Mouse (Mus musculus): ENCODE measurements around the gene Sun3.

Gene Sun3

DNA sequence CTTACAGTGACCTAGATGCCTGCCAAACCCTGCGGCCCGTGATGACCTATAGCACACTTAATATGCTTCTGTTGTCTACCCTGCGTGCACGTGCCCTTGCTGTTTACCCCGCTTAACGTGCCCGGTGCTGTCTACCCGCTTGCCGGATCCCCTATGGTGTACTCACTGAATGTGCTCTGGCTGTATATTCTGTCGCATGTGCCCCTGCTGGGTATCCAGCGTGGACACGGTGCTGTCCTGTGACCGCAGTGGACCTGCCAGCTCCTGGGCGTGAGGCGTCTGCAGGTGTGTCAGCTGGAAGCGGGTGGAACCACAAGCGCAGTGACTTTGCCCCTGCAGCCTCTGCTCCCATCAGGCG is at the start of gene Sun3:
Sun3 (minus strand) TSS at position 289 of the 358 bp plus-strand sequence.
- DNase-seq (ENCODE audit: low spot score in 2 of 2) = no peak

- no peak for DNase-seq (ENCODE audit: low spot score in 2 of 2)
Observed at GRCm38 (mm10) chr11:9076444-9076843, 27.7 kb upstream of the Sun3 start.

DNA sequence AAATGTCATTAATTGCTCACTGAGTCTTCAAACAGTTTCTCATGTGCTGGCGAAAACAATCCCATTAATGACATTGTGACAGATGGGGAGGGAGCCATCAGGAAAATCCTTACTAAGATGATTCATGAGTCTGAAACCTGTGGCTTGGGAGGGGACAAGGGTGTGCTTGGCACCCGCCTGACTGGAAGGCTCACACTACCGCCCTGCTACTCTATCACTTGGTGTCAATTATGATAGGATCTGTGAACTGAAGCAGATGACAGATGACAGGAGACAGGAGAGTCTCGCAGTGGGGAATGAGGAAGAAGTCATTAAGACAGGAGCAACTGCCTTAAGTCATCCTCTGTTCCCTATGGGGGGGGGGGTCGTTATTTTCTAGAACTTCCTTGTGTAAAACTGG is 11.7 kb upstream of the Sun3 start:
- DNase-seq (ENCODE audit: low spot score in 2 of 2) = no peak

- DNase-seq (ENCODE audit: low spot score in 2 of 2) = no peak
Observed at GRCm38 (mm10) chr11:9060029-9060428, 11.2 kb upstream of the Sun3 start.

GRCm38 (mm10) chr11:9057711-9058110 is 8.9 kb upstream of the Sun3 start:
- no peak for DNase-seq (ENCODE audit: low spot score in 2 of 2)

DNA sequence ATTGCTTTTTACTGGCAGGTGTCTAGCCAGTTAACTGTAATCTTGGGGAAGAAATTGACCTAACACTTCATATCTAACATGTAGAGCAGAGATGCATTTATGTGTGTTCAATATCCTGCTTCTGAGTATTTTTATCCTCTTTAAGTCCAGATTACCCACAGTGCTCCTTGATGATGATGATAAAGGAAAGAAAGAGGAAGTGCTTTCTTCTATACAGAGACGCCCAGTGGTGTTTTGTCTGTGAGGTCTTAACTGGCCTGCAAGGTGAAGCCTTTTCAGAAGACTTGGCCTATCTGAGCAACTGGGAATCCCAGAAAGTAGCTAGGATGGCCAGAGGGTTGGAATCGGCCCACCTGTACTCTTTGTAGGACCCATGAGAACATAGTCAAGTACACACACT is 8.1 kb upstream of the Sun3 start:
- DNase-seq (ENCODE audit: low spot score in 2 of 2) = no peak

DNA sequence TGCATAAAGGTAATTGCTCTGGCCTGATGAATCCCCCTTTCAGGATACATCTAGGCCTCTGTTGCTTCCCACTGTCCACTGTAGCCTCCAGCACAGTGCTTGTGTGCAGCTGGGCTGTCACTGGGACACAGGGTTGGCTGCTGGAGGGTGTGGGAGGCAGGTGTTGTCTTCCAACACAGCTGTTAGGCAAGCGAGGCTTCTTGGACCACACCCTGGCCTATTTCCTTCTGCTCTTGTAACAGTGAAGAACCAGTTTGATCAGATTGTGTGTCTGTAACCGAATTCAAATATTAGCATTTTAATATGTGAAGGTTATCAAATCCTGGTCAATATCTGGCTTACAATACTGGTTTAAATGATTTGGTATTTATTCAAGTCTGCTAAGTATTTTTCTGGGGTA is 3.1 kb upstream of the Sun3 start:
- DNase-seq (ENCODE audit: low spot score in 2 of 2) = no peak

DNA sequence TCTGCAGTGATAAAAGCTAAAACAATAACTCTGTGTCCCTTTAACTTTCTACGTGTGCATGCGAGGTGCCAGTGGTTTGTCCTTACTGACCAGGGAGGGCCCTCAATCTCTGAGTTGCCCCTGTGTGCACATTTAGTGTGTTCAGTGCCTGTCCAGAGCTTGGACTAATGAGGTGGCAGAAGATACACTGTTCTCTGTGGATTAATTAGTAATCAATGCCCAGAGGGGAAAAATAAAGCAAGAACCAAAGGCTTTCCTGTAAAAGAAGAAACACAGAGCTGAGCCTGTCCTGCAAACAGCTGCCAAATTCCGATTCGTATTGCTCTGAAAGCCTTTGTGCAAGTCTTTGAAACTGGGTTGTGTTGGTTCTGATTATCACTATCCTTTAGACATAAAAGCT is 1.4 kb upstream of the Sun3 start:
- no peak for DNase-seq (ENCODE audit: low spot score in 2 of 2)

DNA sequence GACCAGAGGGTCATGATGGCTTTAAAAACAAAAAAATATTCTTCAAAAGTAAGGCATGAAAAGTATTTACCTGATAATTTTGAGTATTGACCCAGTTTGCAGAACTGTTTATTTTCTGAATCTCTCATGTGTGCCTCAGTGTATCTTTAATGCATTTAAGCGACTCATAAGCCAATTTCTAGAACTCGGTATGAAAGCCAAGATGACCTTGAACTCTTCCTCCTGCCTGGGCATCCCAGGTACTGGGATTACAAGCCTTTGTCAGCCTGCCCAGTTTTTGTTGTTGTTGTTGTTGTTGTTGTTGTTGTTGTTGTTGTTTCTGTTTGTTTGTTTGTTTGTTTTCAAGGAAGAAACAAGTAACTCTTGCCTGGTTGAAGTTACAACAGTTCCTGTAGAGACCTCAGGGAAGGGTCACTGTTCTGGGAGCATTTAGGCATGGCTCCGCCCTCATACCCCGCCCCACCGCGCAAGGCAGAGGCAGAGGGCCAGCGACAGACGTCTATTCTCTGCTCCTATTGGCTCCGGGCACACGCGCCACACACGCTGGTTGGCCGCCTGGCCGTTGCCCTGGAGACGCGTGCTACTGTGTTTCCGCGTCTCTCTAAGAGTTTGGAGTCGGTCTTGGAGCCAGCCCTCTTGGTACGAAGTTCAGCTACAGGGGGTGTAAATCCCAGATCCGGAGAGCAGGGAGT is 634 bp downstream of the Sun3 start, which contains the start of gene Gm11992:
Gm11992 (plus strand) TSS at position 584 of the 692 bp plus-strand sequence.
- peak; percentile 74 to 84 for DNase-seq (ENCODE audit: low spot score in 2 of 2)

DNA sequence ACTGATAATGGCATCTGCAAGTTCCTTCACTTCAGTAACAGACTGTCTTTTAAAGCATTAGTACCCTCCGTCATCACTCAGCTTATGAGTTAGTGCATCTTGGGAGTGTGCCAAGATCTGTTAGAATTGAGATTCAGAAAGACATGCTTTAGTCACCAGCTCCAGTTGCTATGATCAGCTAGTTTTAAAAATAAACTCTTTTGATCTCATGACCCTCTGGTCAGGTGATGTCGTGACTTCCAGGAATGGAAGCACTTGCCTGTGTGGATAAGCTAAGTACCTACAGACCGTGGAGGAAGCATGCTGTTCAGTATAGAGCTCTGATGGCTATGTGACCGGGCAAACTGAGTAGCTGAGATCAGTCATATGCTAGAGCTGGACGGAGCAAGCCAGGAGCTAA is 1.7 kb downstream of the Sun3 start:
- DNase-seq (ENCODE audit: low spot score in 2 of 2) = no peak

DNA sequence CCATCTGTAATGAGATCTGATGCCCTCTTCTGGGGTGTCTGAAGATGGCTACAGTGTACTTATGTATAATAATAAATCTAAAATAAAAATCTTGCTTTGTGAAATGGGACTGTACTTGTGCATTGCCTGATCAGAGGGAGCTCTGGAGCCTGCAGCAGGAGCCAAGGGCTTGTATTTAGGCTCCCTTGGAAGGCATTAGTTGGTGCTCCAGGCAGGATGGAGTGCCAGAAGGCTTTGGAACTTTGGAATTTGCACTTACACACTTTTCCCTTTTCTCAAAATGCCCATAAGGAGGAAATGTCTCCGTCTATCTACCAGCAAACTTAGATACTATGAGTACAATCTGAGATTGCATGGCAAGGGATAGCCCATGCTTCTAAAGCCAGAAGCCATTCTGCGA is 2.2 kb downstream of the Sun3 start:
- DNase-seq (ENCODE audit: low spot score in 2 of 2) = no peak

DNA sequence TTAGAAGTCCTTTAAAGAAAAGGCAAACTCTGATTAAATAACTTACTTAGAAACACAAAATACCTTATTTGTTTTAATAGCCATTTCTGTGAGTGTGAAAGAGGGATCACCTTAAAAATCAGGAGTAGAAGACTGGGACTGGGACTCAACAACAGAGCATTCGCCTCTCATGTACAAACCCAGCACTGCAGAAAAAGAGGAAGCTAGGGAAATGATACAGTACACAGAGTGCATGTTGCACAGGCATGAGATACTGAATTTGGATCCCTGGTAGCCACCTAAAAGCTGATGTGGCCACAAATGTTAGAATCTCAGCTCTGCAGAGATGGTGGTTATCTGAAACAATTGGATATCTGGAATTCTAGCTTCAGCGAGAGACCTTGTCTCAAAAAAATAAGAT is 17.3 kb downstream of the Sun3 start:
- DNase-seq (ENCODE audit: low spot score in 2 of 2) = no peak

- no peak for DNase-seq (ENCODE audit: low spot score in 2 of 2)
Observed at GRCm38 (mm10) chr11:9025211-9025610, 23.6 kb downstream of the Sun3 start.

GRCm38 (mm10) chr11:9024782-9025181 is 24.0 kb downstream of the Sun3 start:
- DNase-seq (ENCODE audit: low spot score in 2 of 2) = no peak

GRCm38 (mm10) chr11:9020207-9020606 is 28.6 kb downstream of the Sun3 start:
- no peak for DNase-seq (ENCODE audit: low spot score in 2 of 2)

DNA sequence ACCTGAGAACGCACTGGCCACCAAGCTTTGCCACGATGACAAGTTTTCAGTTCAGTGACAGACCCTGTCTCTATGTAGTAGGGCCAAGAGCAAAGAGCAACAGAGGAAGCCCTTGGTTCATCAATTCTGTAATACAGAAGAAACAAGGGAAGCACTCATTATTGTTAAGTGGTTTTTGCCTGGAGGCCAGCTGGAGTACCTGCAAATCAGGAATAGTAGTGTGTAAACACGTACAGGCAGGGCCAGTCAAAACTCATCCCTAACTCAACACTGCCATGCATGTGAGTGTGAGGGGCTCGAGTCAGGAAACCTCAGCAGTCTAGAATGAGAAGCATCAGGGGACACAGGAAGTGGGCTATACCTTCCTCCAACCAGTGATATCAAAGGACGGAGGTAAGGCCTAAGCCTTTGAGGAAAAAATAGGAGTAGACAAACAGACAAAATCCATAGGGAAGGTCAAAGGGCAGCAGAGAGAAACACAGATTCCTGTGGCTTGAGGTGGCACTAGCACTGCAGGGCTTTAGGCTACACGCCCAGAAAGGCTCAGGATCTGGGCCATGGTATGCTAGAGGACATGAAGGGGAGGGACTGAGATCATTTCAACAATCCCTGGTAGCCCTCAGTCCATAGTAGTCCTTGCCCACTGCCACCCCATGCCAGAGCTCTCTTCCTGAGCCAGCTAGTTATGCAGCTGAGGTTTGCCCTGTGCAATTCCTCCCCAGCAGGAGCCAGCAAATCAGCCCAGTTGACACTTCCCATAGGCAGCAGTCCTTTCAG is 30.1 kb downstream of the Sun3 start:
- DNase-seq (ENCODE audit: low spot score in 2 of 2) = no peak

DNA sequence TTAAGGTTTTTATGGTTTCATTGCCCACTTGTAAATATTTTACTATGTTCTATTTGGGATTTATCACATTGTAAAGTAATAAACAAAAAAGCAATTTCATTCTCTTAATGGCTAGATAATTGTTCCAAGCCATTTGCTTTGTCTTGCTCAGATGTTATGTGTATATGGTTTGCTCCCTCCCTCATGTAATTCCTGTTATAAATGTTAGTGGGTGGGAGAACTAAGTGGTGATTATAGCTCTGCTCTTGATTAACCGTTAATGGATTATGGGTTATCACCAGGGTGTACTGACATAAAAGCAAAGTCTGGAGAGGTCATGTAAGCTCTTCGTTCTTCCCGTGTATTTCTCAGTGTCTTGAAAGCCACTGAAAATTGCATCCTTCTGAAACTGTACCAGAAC is 34.1 kb downstream of the Sun3 start:
- DNase-seq (ENCODE audit: low spot score in 2 of 2) = no peak

DNA sequence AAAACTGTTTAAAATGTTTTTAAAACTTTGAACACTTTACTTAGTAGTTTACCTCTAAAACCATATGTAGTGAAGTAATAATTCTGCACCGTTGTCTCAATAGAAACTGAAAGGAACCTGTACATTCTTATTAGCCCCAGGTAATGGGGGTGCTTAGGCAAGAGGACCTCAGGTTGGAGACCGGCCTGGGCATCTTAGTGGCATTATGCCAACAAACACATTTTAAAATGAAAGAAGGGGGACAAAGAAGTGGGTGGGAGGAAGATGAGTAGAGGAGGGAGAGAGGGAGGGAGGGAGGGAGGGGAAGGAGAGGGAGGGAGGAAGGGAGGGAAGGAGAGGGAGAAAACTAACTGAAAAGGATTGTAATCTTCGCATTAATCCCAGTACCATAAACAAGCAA is 37.4 kb downstream of the Sun3 start:
- DNase-seq (ENCODE audit: low spot score in 2 of 2) = no peak

GRCm38 (mm10) chr11:9010853-9011339 is 37.9 kb downstream of the Sun3 start, which contains the start of gene Hus1:
Gene Hus1 (minus strand): TSS chr11:9011191.
- DNase-seq (ENCODE audit: low spot score in 2 of 2) = peak; percentile 81 to 88

GRCm38 (mm10) chr11:9010416-9010815 is 38.4 kb downstream of the Sun3 start:
- peak in 1 of 2 experiments; percentile 25 for DNase-seq (ENCODE audit: low spot score in 2 of 2)

GRCm38 (mm10) chr11:9008761-9009160 is 40.0 kb downstream of the Sun3 start:
- no peak for DNase-seq (ENCODE audit: low spot score in 2 of 2)

DNA sequence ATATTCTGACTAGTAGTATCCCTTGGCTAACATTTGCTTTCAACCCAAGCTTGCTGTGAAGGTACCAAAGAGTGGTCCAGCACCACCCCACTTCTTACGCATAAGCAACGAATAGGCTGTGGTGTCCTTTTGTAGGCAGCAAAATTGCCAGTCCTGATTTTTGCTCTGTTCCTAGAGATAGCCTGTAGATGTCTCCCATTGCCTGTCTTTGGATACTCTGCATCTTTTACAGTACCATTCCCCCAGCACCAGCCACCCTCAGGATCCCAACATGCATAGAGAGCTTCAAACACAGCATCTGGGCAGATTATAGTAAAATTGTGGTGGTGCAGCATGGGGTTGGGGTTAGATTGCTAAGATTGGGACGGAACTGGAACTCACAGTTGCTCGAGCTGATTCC is 60.7 kb downstream of the Sun3 start:
- DNase-seq (ENCODE audit: low spot score in 2 of 2) = no peak

- DNase-seq (ENCODE audit: low spot score in 2 of 2) = no peak
Observed at GRCm38 (mm10) chr11:8986058-8986457, 62.7 kb downstream of the Sun3 start.

Measured in urinary bladder, postnatal 4 days (tissue).